Mouse (Mus musculus) stomach, postnatal 0 days (tissue): ENCODE results near the gene Samm50. TPM values are rescaled to one million over a fixed set of nuclear protein-coding genes. Genes with fewer than 3 reads are reported as not detected.
A peak's percentile ranks its signal among the peaks of the same experiment; 100 is the strongest.

Experiments
- ATAC-seq: fragments of 200-750 bp; cut with Nextera tagmentation; 2 replicates; pipeline ENCODE4 v1.8.0; 2017; ENCODE audit not compliant: low FRiP score, low TSS enrichment
- DNase-seq: peaks from one replicate; pipeline ENCODE4 v3.0.0-alpha.2; 2016; ENCODE audit warnings: low spot score
- H3K27ac ChIP-seq: fragments of 300-500 bp; sonication (generic); replicated peaks from 2 replicates; pipeline ENCODE4 v1.5.1; 2014; ENCODE audit warnings: mild to moderate bottlenecking, control low read depth
- H3K27me3 ChIP-seq: fragments of 300-500 bp; sonication (generic); 2 replicates; pipeline ENCODE4 v1.6.1; 2014; ENCODE audit warnings: low read length; ENCODE audit not compliant: control insufficient read depth, insufficient read depth
- H3K36me3 ChIP-seq: fragments of 300-500 bp; sonication (generic); 2 replicates; pipeline ENCODE4 v1.6.1; 2014; ENCODE audit warnings: low read length, mixed read lengths; ENCODE audit not compliant: control insufficient read depth, insufficient read depth
- H3K4me1 ChIP-seq: fragments of 300-500 bp; sonication (generic); replicated peaks from 2 replicates; pipeline ENCODE4 v1.6.1; 2014; ENCODE audit warnings: antibody characterized with exemption; ENCODE audit not compliant: control insufficient read depth, insufficient read depth
- H3K4me2 ChIP-seq: fragments of 300-500 bp; sonication (generic); replicated peaks from 2 replicates; pipeline ENCODE4 v1.6.1; 2014; ENCODE audit warnings: low read depth, mild to moderate bottlenecking, control low read depth, moderate library complexity
- H3K4me3 ChIP-seq: fragments of 300-500 bp; sonication (generic); 2 replicates; pipeline ENCODE4 v1.5.1; 2014; ENCODE audit warnings: low read depth, low read length, control low read depth
- H3K9ac ChIP-seq: fragments of 300-500 bp; sonication (generic); 2 replicates; pipeline ENCODE4 v1.6.1; 2014; ENCODE audit warnings: mild to moderate bottlenecking, low read length, control low read depth, mixed read lengths
- H3K9me3 ChIP-seq: fragments of 300-500 bp; sonication (generic); 2 replicates; pipeline ENCODE4 v1.6.1; 2016; ENCODE audit warnings: low read length; ENCODE audit not compliant: control insufficient read depth
- CTCF ChIP-seq: IDR thresholded peaks from 2 replicates; pipeline ENCODE4 v1.5.1; 2016; ENCODE audit warnings: antibody characterized with exemption, low read depth, mild to moderate bottlenecking, moderate library complexity
- EP300 ChIP-seq: optimal IDR thresholded peaks from 2 replicates; pipeline ENCODE3; 2016; ENCODE audit warnings: antibody characterized with exemption
- WGBS: fragments of 180-500 bp; shearing (Covaris S2); extraction: QIAGEN DNeasy Blood & Tissue Kit; methylation state at CpG from one replicate; pipeline ENCODE4 v1.1.7; 2014; 5-methylcytosine and 5-hydroxymethylcytosine counted together
- polyA plus RNA-seq: library from polyadenylated mRNA; unstranded; fragments of >200 nt; fragmentation: Nextera tagmentation; extraction: Ambion mirVana; gene quantifications from 2 replicates; pipeline ENCODE4 v1.2.1, GENCODE M21; 2015

The Samm50 gene
- polyA plus RNA-seq, 1 experiment from 2014 or later, result 92.3 TPM

DNA sequence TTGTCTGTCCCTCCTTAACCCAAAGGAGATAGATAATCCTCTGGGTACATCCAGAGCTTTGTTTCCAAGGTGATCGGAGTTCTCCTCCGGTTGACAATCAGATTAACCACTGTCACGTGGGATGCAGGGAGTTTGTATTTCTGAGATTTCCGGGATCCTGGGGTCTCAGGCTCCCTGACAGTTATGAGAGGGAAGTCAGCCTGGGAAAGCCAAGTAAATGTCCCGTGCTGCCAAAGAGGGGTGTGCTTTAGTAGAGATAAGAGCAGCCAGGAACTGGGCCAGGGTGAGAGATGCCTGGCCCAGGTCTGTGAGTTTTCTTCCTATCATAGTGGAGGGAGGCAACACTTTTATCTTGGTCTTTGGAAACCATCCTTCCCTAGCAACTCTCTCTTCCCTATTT is 38.6 kb downstream of the Samm50 start:
- no peak overlapping the region; the same call in 1 of the 2 replicates for H3K27ac ChIP-seq
- H3K36me3 ChIP-seq, result no peaks in the 10 kb centered on the region
- H3K27me3 ChIP-seq, result no peaks in the 10 kb centered on the region
- H3K9ac ChIP-seq, result no peak overlapping the region
- H3K4me2 ChIP-seq, result peak overlapping the region; percentile 83
- TF ChIP-seq CTCF, result no peak
- TF ChIP-seq EP300, result no peak
- no peaks in the 10 kb centered on the region for H3K4me1 ChIP-seq
- 0 out of 2 replicates have a peak overlapping the region, but pooled peaks have one; percentile 51 for H3K4me3 ChIP-seq
- no peaks in the 10 kb centered on the region for H3K9me3 ChIP-seq
- no peak for ATAC-seq
- WGBS, result 30% methylated on average over 5 of the region's 5 CpGs
- no peak for DNase-seq

GRCm38 (mm10) chr15:84231113-84231712 is 39.2 kb downstream of the Samm50 start:
- ATAC-seq, result no peak
- 13% methylated on average over 16 of the region's 16 CpGs for WGBS

DNA sequence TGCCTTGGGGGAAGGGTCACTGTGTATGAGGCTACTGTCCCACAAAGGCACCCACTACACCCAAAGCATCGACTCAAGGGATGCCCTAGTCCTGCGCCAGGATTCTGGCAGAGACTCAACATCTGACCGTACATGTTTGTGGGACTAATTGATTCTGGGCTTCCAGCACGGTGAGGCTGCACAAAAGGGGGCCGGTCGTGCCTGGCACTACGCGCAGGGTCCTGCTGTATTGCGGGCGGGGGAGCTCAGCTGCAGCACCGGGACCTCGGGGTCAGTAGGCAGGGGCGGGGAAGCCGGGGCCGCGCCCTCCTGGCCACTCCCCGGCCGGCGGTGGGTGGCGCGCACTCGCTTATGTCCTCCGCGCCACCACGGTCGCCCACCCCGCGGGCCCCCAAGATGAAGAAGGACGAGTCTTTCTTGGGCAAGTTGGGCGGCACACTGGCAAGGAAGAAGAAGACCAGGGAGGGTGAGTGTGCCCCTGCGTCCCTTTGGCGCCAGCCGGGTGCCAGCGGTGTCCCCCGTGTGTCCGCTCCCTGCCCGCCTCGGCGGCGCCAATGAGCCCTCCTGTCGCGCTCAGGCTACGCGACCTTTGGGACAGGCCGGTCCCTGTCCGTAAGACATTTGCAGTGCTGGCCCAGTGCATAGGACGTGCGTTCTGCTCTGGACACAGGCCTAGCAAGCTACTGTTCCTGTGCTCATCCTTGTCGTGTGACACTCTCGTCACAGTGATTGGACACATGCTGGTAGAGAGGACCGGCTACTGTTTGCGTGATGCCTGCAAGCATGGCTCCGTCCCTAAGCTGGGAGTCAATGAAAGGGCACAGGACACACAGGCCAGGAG is 39.9 kb downstream of the Samm50 start, which contains the start of gene Parvb:
Parvb (plus strand) TSS at position 323 of the 841 bp plus-strand sequence.
- Histone ChIP-seq H3K27ac (peak within 1 kb of the TSS; percentile 45; the same call in 1 of the 2 replicates), H3K9ac (peak within 1 kb of the TSS; percentile 59), H3K9me3 (no peaks in the 10 kb centered on the region), H3K4me2 (peak within 1 kb of the TSS; percentile 83), H3K27me3 (no peaks in the 10 kb centered on the region), H3K4me1 (no peaks in the 10 kb centered on the region), H3K4me3 (peak within 1 kb of the TSS; percentile 51), H3K36me3 (no peaks in the 10 kb centered on the region)
- ATAC-seq, result peak; percentile 41; the same call in 1 of the 2 replicates
- WGBS, result 3% methylated on average over 40 of the region's 53 CpGs
- peak; percentile 31 for DNase-seq
- TF ChIP-seq CTCF, result peak; percentile 2; the same call in 1 of the 2 replicates
- TF ChIP-seq EP300, result no peak

More at GRCm38 (mm10) chr15:84231113-84231712, 39.2 kb downstream of the Samm50 start:
- no peaks in the 10 kb centered on the region for H3K36me3 ChIP-seq
- H3K9ac ChIP-seq, result peak overlapping the region; percentile 59; the same call in 1 of the 2 replicates
- DNase-seq, result peak; percentile 48
- peak overlapping the region; percentile 83 for H3K4me2 ChIP-seq
- peak overlapping the region; percentile 45; the same call in 1 of the 2 replicates for H3K27ac ChIP-seq
- peak overlapping the region; percentile 51 for H3K4me3 ChIP-seq
- H3K27me3 ChIP-seq, result no peaks in the 10 kb centered on the region
- no peak for TF ChIP-seq CTCF
- TF ChIP-seq EP300, result no peak
- H3K4me1 ChIP-seq, result no peaks in the 10 kb centered on the region
- no peaks in the 10 kb centered on the region for H3K9me3 ChIP-seq

GRCm38 (mm10) chr15:84232609-84233008 is 40.6 kb downstream of the Samm50 start:
- Histone ChIP-seq H3K9me3 (no peaks in the 10 kb centered on the region), H3K36me3 (no peaks in the 10 kb centered on the region), H3K4me3 (peak overlapping the region; percentile 51; the same call in 1 of the 2 replicates), H3K9ac (no peak overlapping the region), H3K4me2 (peak overlapping the region; percentile 83), H3K4me1 (no peaks in the 10 kb centered on the region), H3K27me3 (no peaks in the 10 kb centered on the region), H3K27ac (0 out of 2 replicates have a peak overlapping the region, but pooled peaks have one; percentile 13)
- DNase-seq (no peak), ATAC-seq (no peak)
- TF ChIP-seq CTCF, result no peak
- no peak for TF ChIP-seq EP300
- WGBS, result 34% methylated on average over 8 of the region's 8 CpGs

- peaks cover 4% of the 10 kb centered on the region; the same call in 1 of the 2 replicates for H3K4me1 ChIP-seq
- DNase-seq (no peak), ATAC-seq (no peak)
- H3K36me3 ChIP-seq, result no peaks in the 10 kb centered on the region
- no peak overlapping the region for H3K9ac ChIP-seq
- no peak for TF ChIP-seq EP300
- TF ChIP-seq CTCF, result peak; percentile 12; the same call in 1 of the 2 replicates
- H3K27ac ChIP-seq, result no peak overlapping the region
- 85% methylated on average over 7 of the region's 7 CpGs for WGBS
- no peak overlapping the region for H3K4me3 ChIP-seq
- no peaks in the 10 kb centered on the region for H3K9me3 ChIP-seq
- no peak overlapping the region for H3K4me2 ChIP-seq
- no peaks in the 10 kb centered on the region for H3K27me3 ChIP-seq
Measured at GRCm38 (mm10) chr15:84234794-84235581, 42.9 kb downstream of the Samm50 start.
